Mouse (Mus musculus) right cerebral cortex, postnatal 14 days (tissue): Measurements from ENCODE around the gene Zfp507.

Experiments used
- DNase-seq: peaks from one replicate; pipeline ENCODE4 v3.0.0; 2022

The Zfp507 gene

DNA sequence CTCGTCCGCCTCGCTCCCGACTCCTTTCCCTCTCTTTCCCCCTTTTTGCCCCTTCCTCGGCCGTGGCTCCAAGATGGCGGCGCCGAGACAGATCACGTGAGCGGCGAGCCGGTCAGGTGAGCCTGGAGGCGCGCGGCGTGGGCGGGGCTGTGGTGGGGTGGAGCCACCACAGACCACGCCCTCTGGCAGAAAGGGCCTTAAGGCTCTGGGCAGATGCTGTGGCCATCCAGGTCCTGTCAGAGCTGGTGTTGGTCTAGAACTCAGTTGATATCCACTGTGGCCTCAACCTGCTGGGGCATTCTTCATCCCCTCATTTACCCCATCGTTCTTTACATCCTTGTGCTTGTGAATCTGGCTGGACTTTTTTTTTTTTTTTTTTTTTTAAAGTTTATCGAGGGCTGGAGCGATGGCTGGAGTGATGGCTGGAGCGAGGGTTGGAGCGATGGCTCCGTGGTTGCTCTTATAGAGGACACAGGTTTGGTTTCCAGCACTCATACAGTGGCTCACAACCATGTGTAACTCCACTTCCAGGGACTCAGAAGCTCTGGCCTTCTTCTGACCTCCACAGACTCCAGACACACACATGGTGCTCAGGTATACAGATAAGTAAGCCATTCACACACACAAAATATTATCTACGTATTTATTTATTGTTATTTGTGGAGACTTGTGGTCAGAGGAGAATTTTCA lies at the start of gene Zfp507:
Gene Zfp507 (minus strand): TSS at position 98 of the 690 bp plus-strand sequence.
- DNase-seq: peak; percentile 95

DNA sequence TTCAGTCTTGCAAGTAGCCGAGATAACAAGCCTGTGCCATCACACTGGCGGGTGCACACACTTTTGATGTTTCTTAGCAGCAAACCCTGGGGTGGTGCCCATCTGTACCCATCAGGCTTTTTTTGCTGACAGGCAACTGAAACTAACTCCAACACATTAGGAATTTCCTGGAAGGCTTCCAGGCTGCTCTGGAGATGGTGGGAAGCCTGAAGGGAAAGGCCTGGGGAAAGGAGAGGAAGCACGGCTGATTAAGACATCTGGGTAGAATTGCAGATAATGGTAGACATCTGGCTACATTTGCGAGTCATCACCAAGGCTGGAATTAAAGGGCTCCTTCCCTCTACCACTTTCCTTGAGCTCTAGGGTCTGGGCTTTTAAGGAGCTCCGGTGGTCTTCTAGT lies 47.6 kb upstream of the Zfp507 start:
- DNase-seq: peak; percentile 7

DNA sequence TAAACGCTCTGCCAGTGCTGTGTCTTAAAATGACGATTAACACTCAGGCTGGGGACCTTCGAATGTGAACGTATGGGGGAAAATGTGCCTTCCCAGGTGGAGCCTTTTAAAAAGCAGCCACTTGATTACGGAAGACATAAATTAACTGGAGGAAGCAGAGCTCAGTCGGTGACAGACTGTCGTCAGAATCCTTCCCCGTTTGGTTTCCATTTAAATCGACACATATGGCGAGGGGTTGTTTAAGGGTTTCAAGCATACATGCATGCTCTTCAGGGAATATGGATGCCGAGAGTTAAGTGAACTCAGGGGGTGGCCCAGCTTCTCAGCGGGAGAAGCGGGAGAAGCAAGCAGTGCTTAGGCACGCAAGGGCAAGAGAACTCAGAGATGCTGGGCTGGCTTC lies 45.7 kb upstream of the Zfp507 start:
- DNase-seq: no peak

DNA sequence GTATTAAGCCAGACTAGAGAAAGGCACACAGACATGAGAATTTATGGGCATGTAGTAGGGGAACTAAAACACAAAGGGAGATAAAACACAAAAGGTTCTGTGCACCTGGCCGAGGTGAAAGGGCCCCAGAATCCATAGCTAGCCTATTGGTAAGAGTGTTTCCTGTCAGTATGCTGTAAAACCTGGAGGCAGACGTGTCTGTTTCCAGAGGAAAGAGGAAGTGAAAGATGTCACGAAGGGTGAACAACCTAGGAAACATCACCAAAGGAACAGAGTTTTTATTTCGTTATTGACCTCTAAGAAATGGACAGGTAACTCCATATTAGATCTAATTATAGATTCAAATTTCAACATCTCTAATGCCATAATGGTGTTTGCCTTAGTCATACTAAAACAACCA lies 37.7 kb upstream of the Zfp507 start:
- no peak for DNase-seq

DNA sequence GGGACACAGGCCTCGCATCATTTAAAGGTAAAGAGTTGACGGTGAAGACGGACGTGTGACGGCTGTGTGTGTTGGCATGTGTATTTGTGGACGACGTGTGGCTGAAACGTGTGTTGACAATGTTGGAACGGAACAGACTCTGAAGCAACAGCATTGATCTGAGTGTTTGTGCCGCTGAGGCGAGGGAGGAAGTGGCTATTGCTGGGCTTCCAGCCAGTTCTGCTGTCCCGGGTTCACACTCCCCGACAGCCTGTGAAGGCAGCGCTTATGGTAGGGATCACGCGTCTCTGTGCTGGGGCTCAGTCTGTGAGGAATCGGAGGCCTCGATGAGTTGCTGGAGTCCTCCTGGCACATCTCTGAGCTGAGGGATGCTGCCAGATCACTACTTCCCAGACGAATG lies 34.0 kb upstream of the Zfp507 start:
- DNase-seq: peak; percentile 23

DNA sequence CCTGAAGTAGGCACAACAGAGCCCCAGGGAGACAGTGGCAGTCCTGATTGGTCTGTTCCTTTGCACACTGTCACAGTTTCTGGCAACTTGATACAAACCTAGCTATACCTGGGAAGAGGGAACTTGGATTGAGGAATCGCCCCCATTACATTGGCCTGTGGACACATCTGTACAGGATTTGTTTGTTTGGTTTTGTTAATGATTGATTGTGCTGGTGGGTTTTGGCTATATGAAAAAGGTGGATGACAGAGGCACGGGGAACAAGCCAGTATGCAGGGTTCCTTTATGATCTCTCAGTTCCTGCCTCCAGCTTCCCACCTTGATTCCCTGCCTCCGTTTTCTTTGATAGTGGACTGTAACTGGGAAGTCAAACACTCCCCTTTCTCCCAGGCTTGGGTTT lies 33.6 kb upstream of the Zfp507 start:
- DNase-seq: no peak

DNA sequence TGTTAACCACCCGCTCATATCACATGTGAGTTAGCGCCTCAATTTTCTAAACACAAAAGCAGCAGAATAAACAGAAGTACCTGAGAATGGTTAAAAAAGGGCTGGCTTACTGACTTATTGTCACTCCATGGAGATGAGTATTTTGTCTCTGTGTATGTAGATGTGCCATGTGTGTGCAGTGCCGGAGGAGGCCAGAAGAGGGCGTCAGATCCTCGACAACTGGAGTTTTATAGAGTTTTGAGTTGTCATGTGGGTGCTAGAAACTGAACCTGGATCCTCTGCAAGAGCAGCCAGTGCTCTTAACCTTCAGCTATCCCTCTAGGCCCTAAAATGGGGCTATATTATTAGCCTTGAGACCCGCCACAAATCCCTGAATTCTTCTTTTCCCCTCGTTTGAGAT lies 27.3 kb upstream of the Zfp507 start:
- DNase-seq: no peak

DNA sequence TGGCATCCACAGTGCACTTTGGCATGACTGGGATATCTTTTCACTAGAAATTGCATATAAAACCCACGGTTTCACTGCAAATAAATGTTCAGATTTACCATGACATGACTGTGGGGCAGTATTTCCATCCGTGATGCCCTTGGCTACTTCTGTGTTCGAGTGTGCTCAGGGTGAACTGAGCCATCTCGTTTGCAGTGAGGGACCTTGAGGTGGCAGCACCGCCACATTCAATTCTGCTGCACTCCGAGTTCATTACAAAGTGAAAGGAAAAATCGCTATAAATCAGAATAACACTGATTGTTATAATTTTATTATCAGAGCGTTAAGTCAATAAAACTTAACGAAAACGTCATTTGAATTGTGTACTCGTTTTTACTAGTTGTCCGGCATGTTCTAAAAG lies 21.1 kb upstream of the Zfp507 start:
- DNase-seq: peak; percentile 22

DNA sequence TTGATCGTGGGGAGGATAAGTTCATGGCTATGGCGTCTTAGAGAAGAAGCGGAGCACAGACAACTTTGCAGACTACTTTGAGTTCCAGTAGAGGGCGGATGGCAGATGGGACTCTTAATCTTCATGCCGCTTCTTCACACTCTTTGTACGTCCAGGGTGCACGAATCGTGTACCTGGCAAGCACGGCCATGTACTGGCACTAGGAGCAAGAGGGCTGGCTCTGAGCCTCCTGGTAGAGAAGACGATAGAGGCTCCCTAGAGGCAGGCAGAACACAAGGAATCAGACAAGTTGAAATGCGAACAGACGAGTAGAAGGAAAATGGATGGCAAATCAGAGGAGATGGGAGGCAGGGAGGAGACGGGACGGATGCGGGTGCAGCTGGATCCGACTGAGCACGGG lies 19.5 kb upstream of the Zfp507 start:
- no peak for DNase-seq

DNA sequence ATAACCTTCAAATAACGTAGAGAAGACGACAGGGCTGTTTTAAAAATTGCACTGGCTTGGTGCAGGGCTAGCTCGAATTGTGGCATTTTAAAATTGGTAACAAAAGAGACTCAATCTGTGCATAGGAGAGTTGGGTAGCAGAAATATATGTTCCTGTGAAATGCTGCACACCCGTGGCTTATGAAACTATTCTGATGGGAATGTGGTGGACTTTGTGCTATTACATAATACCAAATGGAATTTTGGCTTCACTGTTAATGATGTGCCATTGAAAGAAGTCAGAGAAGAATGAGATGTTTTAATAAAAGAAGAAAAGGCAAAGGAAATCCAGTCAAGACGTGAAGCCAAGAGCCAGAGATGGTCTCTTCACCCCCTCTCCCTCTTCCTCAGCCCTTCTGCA lies 18.6 kb upstream of the Zfp507 start:
- DNase-seq: no peak

DNA sequence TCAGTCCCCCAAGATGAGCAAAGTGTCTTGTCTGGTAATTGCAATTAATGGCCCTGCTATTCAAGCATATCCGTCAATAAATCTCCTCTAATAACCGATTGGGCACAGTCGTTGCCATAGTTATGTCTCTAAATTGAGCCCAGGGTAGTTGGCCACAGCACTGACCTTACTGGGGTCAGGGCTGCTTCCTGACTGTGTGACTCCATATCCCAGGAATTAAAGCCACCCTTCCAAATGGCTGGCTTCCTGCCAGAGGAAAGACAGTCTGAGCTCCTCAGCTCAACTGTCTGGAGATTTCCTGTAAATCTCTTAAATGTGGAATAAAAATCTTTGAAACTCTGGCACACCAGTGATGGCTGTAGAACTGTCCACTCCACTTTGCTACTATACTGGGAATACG lies 16.7 kb upstream of the Zfp507 start:
- no peak for DNase-seq

DNA sequence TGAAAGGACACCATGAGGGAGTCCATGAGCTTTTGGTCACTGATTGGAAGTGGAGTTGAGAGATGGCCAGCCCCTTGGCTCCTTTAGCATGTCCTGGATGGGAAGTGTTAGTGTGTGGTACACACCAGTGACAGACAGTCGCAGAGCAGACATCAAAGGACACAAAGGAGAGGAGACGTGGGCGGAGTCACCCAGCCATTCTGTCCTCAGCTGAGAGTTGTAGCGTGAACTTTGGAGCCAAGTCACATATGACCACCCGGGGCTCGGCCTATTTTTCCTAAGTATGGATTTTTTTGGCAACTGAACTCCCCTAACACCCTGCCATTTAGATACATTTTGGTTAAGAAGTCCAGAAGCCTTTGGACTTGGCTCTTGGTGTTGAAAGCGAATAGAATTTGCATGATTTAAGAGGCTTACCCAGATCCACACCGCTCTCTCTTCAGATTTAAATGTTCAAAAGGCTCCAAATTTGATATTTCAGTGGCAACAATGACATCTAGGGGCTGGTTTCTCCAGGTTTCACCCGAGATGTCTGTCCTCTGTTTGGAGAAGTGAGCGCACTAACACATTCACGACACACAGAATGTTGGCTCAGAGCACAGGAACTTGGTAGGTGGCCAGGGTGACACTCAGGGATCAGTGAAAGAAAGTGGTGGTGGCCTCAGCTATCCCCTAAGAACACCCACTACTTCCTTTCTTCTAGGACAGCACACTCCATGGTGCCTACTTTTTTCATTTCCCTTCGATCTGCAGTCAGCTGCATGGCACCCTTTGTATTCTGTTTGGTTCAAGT lies 12.2 kb upstream of the Zfp507 start:
- DNase-seq: no peak

DNA sequence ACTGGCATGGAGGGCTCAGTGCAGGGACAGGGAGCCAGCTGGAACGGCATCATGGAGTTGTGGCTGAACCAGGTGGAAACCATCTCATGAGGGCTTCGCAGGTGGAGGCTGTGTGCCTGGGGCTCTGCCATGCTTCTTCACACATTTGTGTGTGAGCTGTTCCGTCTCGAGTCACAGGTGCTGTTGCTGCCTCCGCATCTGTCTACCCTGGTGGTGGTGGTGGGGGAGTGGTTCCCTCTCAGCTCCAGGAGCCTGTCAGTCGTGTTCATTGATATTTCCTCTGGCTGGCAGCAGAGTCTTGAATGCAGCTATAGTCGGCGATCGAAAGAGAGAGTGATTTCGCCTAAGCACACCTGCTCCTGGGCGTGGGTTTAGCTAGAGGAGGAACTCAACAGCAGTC lies 10.5 kb upstream of the Zfp507 start:
- DNase-seq: peak; percentile 13

DNA sequence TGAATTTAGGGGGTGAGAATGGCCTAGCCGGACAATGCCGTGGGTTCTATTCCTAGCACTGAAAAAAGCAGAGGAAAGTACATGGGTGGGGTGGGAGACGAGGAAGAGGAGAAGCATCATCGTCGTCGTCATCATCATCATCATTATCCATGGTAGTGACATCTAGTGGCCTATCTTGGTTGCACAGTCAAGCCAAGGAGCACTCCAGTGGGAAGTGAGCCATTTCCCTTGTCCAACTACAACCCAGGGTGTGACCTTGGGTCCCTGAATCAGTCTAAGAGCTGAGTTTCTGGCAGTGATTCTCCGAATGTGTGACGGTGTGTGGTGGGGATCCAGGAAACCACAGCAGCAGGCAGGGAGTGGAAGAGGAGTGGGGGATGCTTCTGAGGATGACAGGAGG lies 7.9 kb upstream of the Zfp507 start:
- no peak for DNase-seq

DNA sequence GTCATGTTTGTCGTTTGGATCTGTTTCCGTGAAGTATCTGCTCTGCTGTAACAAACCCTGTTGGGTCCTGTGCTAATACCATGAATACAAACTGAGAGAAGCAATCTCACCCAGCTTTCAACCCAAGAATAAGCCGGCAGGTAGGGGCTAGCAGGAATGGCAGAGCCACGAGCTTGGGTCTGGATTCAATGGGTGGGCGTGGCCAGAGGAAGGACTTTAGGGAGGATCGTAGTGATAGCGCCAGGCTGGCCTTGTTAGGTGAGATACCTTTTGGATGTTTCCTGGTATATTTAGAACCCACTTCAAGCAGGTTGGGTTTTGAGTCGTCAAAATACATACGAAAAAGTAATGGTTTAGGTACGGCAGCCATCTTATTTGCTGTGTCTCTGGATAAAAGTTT lies 1.4 kb upstream of the Zfp507 start:
- no peak for DNase-seq

DNA sequence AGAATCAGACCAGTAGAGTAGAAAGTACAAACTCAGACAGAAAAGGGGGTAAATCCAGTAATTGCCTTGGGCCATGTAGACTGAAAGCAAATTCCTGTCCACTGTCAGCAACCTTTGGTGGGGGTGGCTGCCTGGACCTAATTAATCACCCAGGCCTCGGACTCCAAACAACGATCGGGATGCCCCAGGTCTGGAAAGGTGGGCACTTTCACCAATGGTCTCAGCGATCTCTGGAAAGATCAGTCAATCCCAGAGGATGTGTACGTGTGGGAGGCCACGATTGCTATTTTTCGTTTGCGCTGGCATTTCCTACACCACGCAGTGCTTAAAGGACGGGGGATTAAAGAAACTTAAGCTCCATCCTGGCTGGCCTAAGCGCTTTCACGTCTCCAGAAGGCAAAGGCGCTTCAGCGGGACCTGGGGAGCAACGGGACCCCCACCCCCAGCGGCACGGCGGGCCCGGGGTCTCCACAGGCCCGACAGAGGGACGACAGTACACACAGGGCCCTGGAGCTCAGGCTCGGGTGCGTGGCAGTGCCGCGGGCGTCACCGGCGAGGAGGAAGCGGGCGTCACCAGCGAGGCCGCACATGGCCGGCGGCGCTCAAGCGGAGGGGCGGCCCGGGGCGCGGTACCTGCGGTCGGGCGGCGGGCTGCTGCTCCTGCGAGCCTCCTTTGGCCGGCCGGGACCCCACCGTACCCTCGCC lies 450 bp downstream of the Zfp507 start:
- no peak for DNase-seq

DNA sequence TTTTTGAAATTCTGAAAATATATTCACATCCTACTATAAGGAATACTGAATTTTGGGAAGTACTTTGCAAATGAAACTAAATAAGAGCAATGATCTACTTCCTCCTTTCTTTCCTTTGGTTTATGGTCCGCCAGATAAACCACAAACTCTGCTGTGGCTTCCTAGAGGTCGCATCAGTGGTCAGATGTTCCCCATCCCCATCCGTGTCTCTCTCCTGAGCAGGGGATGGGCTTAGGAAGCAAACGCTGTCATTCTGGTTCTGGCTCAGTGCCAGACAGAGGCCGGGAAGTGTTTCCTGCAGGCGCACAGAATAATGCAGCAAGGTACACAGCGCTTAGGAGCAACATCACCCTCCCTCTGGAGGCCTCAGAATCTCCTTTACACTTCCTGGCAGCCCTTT lies 6.7 kb downstream of the Zfp507 start:
- no peak for DNase-seq

DNA sequence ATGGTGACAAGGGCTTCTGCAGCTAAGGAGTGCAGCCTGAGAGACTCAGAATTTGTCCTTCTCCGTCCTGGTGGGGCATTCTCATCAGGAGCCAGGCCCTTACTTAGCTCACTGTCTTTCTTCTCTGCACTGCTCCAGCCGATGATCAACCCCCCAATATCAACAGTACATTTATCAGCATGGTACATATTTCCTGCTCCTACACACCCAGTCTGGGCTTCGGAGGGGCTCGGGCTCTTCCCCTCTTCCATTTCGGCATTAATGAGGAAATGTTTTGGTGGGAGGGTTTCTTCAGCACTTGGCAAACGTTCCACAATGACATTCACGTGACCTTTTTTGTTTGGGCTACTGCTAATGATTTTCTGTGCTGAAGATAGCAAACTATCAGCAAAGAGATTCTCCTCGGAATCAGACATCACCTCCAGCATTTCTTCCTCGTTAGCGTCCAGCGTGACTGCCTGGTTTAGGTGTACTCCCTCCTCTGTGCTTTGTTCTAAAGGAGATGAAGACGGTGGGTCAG lies 8.6 kb downstream of the Zfp507 start:
- no peak for DNase-seq

DNA sequence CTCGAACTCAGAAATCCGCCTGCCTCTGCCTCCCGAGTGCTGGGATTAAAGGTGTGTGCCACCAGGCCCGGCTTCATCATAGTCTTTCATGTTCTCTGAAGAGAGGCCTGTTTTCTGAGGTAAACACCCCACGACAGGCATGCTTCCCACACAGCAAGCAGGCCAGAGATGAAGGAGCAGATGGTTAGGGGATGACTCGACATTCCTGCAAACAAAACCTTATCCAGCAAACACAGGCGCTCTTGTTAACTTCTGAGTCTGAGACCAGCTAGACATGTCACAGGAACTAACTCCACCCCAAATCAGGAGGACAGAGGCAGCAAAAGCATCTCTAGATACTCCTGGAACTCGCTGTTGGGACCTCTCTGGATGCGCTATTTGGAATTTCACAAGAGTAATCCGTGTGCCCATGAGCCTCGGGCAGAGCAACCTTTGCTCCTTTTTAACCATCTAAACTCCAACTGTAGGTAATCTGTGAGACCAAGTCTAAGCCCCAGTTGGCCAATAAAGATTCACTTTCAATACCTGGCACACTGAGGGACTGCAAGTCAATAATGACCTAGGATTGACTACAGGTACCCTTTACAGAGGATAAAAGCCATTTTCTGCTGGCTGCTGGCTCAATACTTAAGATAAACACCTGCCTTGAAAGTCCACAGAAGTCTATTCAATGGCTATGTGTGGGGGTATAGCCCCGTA lies 10.5 kb downstream of the Zfp507 start:
- no peak for DNase-seq

DNA sequence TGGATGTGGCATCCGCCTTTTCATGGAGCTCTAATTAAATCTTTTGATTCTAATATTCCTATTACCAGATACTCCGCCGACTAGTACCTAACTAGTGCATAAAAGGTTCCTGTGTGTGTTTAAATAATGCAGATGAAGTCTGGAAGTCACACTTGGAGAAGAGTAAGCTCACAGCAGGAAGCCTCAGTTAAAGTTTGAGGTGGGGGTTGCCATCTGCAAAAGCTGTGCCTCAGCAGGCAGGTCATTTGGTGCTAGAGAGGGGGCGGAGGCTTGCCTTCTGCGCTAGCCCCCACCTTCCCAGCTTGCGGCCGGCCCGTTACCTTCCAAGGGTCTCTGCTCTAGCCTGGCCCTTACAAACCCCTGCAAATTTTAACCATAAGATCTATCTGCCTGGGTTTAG lies 11.9 kb downstream of the Zfp507 start:
- DNase-seq: no peak

DNA sequence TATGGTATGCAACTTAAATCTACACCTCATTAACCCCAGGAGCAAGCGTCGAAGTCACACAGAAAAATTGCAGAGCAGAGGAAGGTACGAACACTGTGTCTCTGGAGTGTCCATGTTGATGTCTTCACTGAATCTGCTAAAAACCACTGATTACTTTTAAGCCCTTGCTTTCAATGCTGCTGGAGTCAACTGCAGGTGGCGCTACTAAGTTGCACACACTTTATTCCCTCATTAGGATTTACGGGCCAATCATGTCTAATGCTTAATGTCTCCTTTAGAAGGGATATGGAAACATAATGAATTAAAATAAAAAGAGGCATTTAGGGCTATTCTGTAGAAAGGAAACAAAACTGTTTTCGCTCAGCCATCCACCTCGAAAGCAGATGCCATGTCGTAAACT lies 12.6 kb downstream of the Zfp507 start:
- DNase-seq: no peak

DNA sequence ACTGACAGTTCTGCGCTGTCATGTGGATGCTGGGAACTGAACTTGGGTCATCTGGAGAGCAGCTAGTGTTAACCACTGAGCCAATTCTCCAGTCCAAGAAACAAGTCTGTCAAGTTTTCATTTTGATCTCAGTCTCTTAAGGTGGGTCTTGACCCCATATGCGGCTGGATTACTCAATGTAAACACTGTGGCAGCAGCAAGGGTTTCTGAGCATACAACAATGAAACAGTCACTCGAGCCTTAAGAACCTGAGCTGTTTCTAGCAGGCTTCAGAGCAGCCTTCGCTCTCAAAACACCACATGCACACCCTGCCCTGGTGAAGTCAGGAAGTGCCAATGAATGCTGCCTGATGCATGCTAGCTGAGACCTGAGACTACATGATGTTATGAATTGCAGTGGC lies 17.2 kb downstream of the Zfp507 start:
- no peak for DNase-seq

DNA sequence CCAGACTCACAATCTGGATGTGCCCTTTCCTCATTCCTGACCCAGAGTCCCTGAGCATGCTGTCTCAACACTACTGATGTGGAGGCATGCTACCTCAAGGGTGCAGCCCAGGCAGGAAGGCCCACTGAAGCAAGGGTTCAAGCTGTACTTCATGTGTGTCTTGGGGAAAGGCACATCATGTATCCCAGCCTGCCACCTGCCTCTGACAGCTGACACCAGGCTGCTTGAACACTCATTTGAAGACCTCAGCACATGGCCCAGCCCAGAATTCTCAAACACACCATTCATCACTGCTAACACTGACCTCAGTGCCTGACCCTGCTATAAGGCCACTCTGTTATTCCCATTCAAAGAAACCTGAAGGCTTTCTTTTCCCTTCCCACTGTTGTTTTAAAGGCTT lies 20.6 kb downstream of the Zfp507 start:
- no peak for DNase-seq
